Mouse (Mus musculus) thymus, postnatal 4 days (tissue): ENCODE data around the gene Ulk3.
A peak's percentile ranks its signal among the peaks of the same experiment; 100 is the strongest.

Source experiments
- DNase-seq: peaks from one replicate; pipeline ENCODE4 v3.0.0; 2021

Ulk3 gene

GRCm38 (mm10) chr9:57589224-57590126 is at the start of gene Ulk3:
Gene Ulk3, plus strand, starts transcription at chr9:57589452.
- DNase-seq, result peak; percentile 93

DNA sequence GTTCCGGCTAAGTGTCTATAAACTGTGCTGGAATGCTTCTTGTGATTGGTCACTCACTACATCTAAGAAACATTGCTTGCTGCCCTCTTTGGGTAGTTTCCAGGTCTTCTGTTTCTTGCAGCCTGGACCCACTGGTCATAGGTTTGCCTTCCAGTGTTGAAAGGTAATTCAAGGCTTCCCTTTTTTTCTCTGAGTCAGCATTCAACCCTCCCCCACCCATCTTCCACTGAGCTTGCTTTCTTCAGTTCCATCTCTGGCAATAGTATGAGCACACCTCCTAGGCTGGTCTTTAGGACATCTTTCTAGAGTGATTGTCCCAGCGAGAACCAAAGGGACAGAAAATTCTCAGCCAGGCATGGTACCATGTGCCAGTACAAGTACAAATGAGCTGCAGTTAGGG is 49.7 kb upstream of the Ulk3 start:
- DNase-seq, result no peak

DNA sequence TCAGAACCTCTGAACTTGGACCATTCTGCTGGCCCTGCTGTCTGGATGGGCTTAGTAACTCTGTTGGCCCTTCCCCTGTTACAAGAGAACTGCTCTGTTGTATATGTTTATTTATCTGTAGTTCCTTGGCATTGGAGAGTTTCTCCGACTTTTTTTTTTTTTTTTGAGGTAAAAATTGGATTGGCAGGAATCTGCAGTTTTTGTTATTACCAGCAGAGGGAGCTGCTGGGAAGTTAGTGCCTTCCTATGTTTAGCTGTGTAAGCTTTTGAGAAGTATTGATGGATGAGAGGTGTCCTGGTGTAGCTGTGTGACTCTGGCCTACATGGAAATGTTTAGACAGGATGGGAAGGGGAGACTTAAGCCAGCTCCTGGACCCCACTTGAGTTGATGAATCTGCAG is 47.9 kb upstream of the Ulk3 start:
- peak; percentile 51 for DNase-seq

DNA sequence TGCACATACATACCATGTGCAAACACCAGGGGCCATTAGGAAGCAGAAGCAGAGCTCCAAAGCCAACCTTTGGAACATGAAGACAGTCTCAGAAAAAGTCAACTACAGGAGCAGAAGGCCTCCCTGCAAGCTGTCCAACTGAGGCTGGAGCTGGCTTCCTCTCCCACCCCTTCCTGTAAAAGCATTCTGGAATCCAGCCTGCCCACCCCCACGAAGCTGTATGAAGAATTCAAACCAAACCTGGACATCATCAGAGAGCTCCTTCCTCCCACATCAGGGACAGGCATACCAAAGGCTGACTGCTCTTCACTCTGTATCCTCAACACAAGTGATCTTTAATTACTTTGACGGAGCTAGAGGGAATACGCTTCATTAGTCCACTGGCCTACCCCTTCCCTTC is 45.3 kb upstream of the Ulk3 start:
- DNase-seq, result no peak

GRCm38 (mm10) chr9:57547287-57547686 is 42.0 kb upstream of the Ulk3 start:
- DNase-seq, result no peak

- no peak for DNase-seq
These were observed 41.4 kb upstream of the Ulk3 start for GRCm38 (mm10) chr9:57547869-57548268.

GRCm38 (mm10) chr9:57549186-57549585 is 40.1 kb upstream of the Ulk3 start:
- DNase-seq, result no peak

GRCm38 (mm10) chr9:57550126-57550862 is 39.0 kb upstream of the Ulk3 start:
- no peak for DNase-seq

GRCm38 (mm10) chr9:57552139-57552887 is 36.9 kb upstream of the Ulk3 start, which contains the start of gene Mpi:
Gene Mpi, minus strand, starts transcription at chr9:57552763.
- peak; percentile 76 for DNase-seq

DNA sequence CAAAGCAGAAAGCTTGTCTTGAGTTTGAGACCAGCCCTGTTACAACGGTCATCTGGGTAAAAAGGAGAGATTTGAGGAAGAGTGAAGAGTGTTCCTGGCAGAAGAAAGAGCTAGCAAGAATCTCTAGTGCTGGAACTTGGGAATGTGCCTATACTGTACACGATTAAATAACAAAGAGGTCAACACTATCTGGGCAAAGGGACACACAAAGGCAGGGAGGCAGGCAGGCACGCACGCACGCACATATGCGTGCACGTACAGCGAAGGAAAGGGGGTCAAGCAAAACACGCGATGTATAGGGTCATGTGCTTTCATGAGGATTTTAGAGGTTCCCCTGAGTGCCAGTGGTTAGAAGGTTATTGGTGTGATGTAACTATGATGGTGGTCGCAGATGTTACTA is 36.1 kb upstream of the Ulk3 start:
- DNase-seq, result no peak

- no peak for DNase-seq
These were observed 34.5 kb upstream of the Ulk3 start for GRCm38 (mm10) chr9:57554753-57555152.

GRCm38 (mm10) chr9:57557215-57557614 is 32.0 kb upstream of the Ulk3 start:
- no peak for DNase-seq

- DNase-seq, result no peak
These were observed 30.6 kb upstream of the Ulk3 start for GRCm38 (mm10) chr9:57558625-57559024.

- DNase-seq, result no peak
These were observed 29.7 kb upstream of the Ulk3 start for GRCm38 (mm10) chr9:57559568-57559967.

GRCm38 (mm10) chr9:57560263-57560662 is 29.0 kb upstream of the Ulk3 start:
- no peak for DNase-seq

- DNase-seq, result peak; percentile 91
These were observed 28.2 kb upstream of the Ulk3 start, which contains the start of gene Scamp2 for GRCm38 (mm10) chr9:57560861-57561710. Gene Scamp2, plus strand, starts transcription at chr9:57560943.

GRCm38 (mm10) chr9:57561711-57562099 is 27.5 kb upstream of the Ulk3 start:
- peak; percentile 19 for DNase-seq

DNA sequence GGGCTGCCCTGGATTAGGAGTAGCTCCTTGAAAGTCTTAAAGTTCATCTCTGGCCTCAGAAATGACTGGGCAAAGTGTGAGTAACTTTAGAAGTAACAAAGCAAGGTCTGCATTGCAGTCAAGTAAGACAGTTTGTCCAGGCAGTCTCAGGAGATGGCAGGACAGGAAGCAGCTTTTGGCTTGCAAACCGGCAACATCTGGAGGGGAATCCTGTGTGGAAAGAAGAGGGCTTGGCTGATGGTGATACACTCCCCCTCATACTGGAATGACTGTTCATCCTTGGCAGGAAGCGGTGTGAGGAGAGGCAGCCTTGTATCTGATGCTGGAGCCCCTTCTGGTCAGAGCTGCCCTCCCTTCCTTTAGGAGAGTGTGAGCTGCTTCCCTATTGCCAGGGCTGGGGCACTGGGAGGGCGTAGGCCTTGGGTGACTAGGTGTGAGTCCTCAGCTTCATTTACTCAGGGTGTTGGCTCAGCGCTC is 26.3 kb upstream of the Ulk3 start:
- DNase-seq, result no peak

DNA sequence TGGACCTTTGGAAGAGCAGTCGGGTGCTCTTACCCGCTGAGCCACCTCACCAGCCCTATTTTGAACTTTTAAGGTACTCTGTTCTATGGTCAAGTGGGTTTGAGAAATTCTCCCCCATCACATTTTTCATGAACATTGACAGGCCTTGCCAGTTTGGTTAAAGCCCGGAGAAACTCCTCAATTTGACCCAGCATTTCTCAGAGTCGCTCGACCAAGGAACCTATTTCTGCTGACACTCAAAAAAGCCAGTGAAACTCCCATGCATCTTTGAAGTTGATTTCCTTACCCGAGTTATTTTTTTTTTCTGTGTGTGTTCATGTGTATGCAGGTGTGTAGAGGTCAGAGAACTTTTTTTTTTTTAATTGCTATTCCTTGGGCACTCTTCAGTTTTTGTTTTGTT is 24.6 kb upstream of the Ulk3 start:
- DNase-seq, result no peak

- no peak for DNase-seq
These were observed 23.5 kb upstream of the Ulk3 start for GRCm38 (mm10) chr9:57565741-57566221.

- peak; percentile 28 for DNase-seq
These were observed 22.4 kb upstream of the Ulk3 start for GRCm38 (mm10) chr9:57566846-57567245.

GRCm38 (mm10) chr9:57568500-57568899 is 20.8 kb upstream of the Ulk3 start:
- DNase-seq, result no peak
